Mouse (Mus musculus) neural tube, embryonic 12.5 days (tissue): ENCODE measurements around the gene Slc25a34. TPM values are rescaled to one million over a fixed set of nuclear protein-coding genes. Genes with fewer than 3 reads are reported as not detected.

Source experiments
- ATAC-seq: fragments of 200-750 bp; cut with Nextera tagmentation; 2 replicates; pipeline ENCODE4 v1.8.0; 2017; ENCODE audit warnings: low read depth, mild to moderate bottlenecking, moderate TSS enrichment, moderate library complexity; ENCODE audit not compliant: low FRiP score
- H3K27ac ChIP-seq: fragments of 300-500 bp; sonication (generic); 2 replicates; pipeline ENCODE4 v1.5.1; 2016
- H3K27me3 ChIP-seq: fragments of 300-500 bp; sonication (generic); replicated peaks from 2 replicates; pipeline ENCODE4 v1.6.1; 2016; ENCODE audit warnings: mild to moderate bottlenecking
- H3K36me3 ChIP-seq: fragments of 300-500 bp; sonication (generic); 2 replicates; pipeline ENCODE4 v1.6.1; 2016; ENCODE audit warnings: mild to moderate bottlenecking
- H3K4me1 ChIP-seq: fragments of 300-500 bp; sonication (generic); 2 replicates; pipeline ENCODE4 v1.6.1; 2016
- H3K4me2 ChIP-seq: fragments of 300-500 bp; sonication (generic); replicated peaks from 2 replicates; pipeline ENCODE4 v1.6.1; 2016; ENCODE audit warnings: mild to moderate bottlenecking
- H3K4me3 ChIP-seq: fragments of 300-500 bp; sonication (generic); 2 replicates; pipeline ENCODE4 v1.5.1; 2016
- H3K9ac ChIP-seq: fragments of 300-500 bp; sonication (generic); 2 replicates; pipeline ENCODE4 v1.6.1; 2016; ENCODE audit warnings: mild to moderate bottlenecking
- H3K9me3 ChIP-seq: fragments of 300-500 bp; sonication (generic); 2 replicates; pipeline ENCODE4 v1.6.1; 2016; ENCODE audit warnings: mild to moderate bottlenecking
- WGBS: fragments of 180-500 bp; shearing (Covaris S2); methylation state at CpG from one replicate; pipeline ENCODE4 v1.1.7; 2016; 5-methylcytosine and 5-hydroxymethylcytosine counted together
- polyA plus RNA-seq: library from polyadenylated mRNA; unstranded; fragments of >200 nt; fragmentation: Nextera tagmentation; extraction: Ambion mirVana; gene quantifications from 2 replicates; pipeline ENCODE4 v1.2.1, GENCODE M21; 2016

The Slc25a34 gene
- polyA plus RNA-seq, 1 experiment from 2014 or later = not detected

GRCm38 (mm10) chr4:141614946-141615345, 8.7 kb downstream of the Slc25a34 start:
- H3K9me3 ChIP-seq = no peaks in the 10 kb centered on the region
- WGBS = 84% methylated on average over 14 of the region's 14 CpGs
- H3K27ac ChIP-seq = no peak overlapping the region
- H3K9ac ChIP-seq = no peak overlapping the region
- no peaks in the 10 kb centered on the region for H3K36me3 ChIP-seq
- ATAC-seq = no peak
- H3K4me1 ChIP-seq = peaks cover 14% of the 10 kb centered on the region
- no peak overlapping the region for H3K4me3 ChIP-seq
- 0 out of 2 replicates have a peak, but pooled peaks cover 4% of the 10 kb centered on the region for H3K27me3 ChIP-seq
- H3K4me2 ChIP-seq = no peak overlapping the region

DNA sequence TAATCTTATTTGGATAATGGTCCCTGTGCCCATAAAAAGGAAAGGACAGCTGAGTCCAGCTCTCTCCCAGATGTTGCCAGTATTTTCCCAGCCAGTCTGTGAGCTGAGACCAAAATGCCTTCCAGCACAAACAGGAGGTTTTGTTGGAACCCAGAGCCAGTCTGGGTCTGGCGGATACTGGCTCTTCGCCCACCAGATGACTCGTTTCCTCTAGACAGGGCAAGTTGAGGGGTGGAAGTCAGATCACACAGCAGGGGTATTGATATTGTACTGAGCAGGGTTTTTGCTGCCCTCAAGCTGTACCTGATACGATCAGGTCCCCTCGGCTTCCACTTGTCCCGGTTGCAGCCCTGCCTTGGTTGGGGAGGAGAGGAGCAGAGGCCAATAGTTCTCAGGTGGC, 14.1 kb downstream of the Slc25a34 start:
- no peaks in the 10 kb centered on the region for H3K36me3 ChIP-seq
- H3K4me1 ChIP-seq = no peaks in the 10 kb centered on the region
- no peaks in the 10 kb centered on the region for H3K27me3 ChIP-seq
- H3K9ac ChIP-seq = no peak overlapping the region
- H3K4me3 ChIP-seq = no peak overlapping the region
- WGBS = 92% methylated on average over 6 of the region's 6 CpGs
- ATAC-seq = no peak
- H3K4me2 ChIP-seq = no peak overlapping the region
- H3K9me3 ChIP-seq = no peaks in the 10 kb centered on the region
- H3K27ac ChIP-seq = no peak overlapping the region

DNA sequence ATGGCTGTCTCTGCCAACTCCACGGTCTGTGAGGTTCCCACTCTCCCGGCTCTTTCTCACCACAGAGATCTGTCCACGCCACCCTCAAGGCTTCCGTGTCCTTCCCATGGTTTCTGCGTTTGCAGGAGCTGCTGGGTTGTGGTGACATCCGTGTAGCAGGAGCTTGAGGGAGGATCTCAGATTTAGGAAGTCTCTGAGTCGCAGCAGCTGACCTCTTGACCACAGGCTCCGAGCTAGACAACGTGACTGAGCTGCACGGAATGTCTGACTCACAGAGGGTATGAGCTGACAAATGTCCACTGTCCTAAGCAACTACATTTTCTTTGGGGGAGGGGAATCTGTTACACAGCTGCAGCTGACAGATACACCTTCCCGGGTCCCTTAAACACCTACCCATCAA, 17.8 kb downstream of the Slc25a34 start, which contains the start of gene Fblim1:
Gene Fblim1, minus strand, starts transcription at position 236 of the 400 bp plus-strand sequence.
- Histone ChIP-seq H3K4me1 (no peaks in the 10 kb centered on the region), H3K36me3 (no peaks in the 10 kb centered on the region), H3K4me2 (no peak within 1 kb of the TSS), H3K9ac (no peak within 1 kb of the TSS), H3K27ac (no peak within 1 kb of the TSS), H3K4me3 (no peak within 1 kb of the TSS), H3K27me3 (no peaks in the 10 kb centered on the region), H3K9me3 (no peaks in the 10 kb centered on the region)
- no peak for ATAC-seq
- 85% methylated on average over 11 of the region's 11 CpGs for WGBS

DNA sequence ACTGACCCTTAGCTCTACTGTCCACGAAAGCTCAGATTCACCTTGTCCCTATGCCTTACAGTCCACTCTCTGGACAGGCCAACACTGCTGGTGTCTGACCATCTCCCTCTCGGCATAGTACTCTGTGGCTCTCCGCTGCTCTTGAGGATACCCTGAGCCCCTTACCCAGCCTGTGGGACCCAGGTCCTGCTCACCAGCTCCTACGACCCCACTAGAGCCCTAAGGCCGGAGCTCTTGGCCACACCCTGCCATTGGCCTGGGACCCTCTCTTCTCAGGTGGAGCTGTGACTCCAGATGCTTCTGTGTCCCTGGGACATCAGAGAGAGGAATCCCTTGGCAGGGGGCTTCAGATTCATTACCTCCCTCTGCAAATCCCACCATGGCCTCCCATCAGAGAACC, 18.2 kb downstream of the Slc25a34 start:
- WGBS = 91% methylated on average over 5 of the region's 5 CpGs
- Histone ChIP-seq H3K9ac (no peak overlapping the region), H3K27ac (no peak overlapping the region), H3K4me3 (no peak overlapping the region), H3K27me3 (peaks cover 3% of the 10 kb centered on the region; the same call in 1 of the 2 replicates), H3K36me3 (no peaks in the 10 kb centered on the region), H3K4me2 (no peak overlapping the region), H3K9me3 (no peaks in the 10 kb centered on the region), H3K4me1 (no peaks in the 10 kb centered on the region)
- ATAC-seq = no peak

DNA sequence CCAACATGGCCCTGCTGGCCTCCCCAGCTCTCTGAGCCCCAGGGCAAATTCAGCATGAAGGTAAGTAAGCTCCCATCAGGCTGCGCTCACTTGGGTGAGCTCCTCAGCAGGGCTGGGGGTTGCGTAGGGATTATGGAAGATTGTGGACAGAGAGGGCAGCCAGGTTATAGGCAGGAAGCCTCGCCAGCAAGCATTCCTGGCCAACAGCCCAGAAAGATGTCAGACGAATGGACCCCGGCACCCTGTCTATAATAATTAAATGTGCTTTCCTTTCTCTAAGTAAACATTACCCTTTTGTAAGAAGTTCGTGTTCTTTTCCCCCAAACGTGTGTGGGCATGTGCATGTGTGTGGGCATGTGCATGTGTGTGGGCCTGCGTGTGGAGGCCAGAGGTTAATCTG, 19.1 kb downstream of the Slc25a34 start:
- H3K9me3 ChIP-seq = no peaks in the 10 kb centered on the region
- WGBS = 77% methylated on average over 8 of the region's 8 CpGs
- no peak for ATAC-seq

DNA sequence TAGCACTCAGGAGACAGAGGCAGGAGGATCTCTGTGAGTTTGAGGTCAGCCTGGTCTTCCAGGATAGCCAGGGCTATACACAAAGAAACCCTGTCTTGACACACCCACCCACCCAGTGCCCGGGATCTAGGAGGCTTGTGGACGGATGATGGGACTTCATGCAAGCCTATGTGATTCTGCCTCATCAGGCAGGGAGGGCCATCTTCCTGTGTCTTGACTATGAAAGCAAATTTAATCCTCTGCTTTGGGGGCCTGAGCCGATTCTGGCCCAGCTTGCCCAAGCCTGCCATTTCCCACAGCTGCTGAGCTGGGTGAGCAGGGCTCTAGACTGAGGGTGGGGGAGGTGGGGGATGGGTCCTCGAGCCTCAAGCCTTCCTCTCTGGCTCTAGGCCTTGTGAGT, 19.7 kb downstream of the Slc25a34 start:
- Histone ChIP-seq H3K4me1 (peaks cover 11% of the 10 kb centered on the region; the same call in 1 of the 2 replicates), H3K27ac (no peak overlapping the region), H3K9ac (no peak overlapping the region), H3K36me3 (no peaks in the 10 kb centered on the region), H3K27me3 (peaks cover 13% of the 10 kb centered on the region), H3K9me3 (no peaks in the 10 kb centered on the region), H3K4me3 (no peak overlapping the region), H3K4me2 (no peak overlapping the region)
- 78% methylated on average over 4 of the region's 4 CpGs for WGBS
- ATAC-seq = no peak

More for the DNA sequence above, 19.1 kb downstream of the Slc25a34 start:
- Histone ChIP-seq H3K9ac (no peak overlapping the region), H3K4me1 (peaks cover 6% of the 10 kb centered on the region; the same call in 1 of the 2 replicates), H3K27me3 (peaks cover 12% of the 10 kb centered on the region), H3K27ac (no peak overlapping the region), H3K4me2 (no peak overlapping the region), H3K36me3 (no peaks in the 10 kb centered on the region), H3K4me3 (no peak overlapping the region)

GRCm38 (mm10) chr4:141602523-141603223, 20.9 kb downstream of the Slc25a34 start:
- H3K9ac ChIP-seq = no peak overlapping the region
- no peak overlapping the region for H3K4me3 ChIP-seq
- H3K27ac ChIP-seq = no peak overlapping the region
- WGBS = 84% methylated on average over 11 of the region's 11 CpGs
- no peak overlapping the region for H3K4me2 ChIP-seq
- ATAC-seq = no peak
- no peaks in the 10 kb centered on the region for H3K36me3 ChIP-seq
- H3K9me3 ChIP-seq = no peaks in the 10 kb centered on the region
- peaks cover 13% of the 10 kb centered on the region for H3K27me3 ChIP-seq
- H3K4me1 ChIP-seq = peaks cover 21% of the 10 kb centered on the region

- Histone ChIP-seq H3K4me2 (no peak overlapping the region), H3K27me3 (peaks cover 13% of the 10 kb centered on the region), H3K4me1 (peaks cover 21% of the 10 kb centered on the region), H3K9ac (no peak overlapping the region), H3K4me3 (no peak overlapping the region), H3K27ac (no peak overlapping the region), H3K36me3 (no peaks in the 10 kb centered on the region), H3K9me3 (no peaks in the 10 kb centered on the region)
- WGBS = 71% methylated on average over 12 of the region's 12 CpGs
- ATAC-seq = no peak
Measured at GRCm38 (mm10) chr4:141601148-141601862, 22.3 kb downstream of the Slc25a34 start.

DNA sequence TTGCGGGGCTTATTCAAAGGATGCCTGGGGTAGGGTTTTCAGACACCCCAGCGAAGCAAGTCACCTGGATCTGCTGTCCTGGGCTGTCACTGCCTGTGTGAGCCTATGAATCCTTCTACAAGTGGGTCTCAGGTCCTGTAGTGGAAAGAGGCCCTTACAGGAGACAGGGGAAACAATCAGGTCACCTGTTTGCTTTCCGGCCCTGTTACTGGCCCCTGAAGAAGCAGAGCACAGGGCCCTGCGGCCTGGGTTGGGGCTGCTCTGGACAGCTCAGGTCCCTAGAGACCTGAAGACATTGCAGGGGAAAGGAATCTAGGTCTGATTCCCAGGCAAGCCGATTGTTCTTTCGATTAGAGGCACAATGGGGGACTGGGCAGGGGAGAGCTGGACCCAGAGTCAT, 23.3 kb downstream of the Slc25a34 start:
- H3K27me3 ChIP-seq = peaks cover 13% of the 10 kb centered on the region
- H3K9me3 ChIP-seq = no peaks in the 10 kb centered on the region
- 0 out of 2 replicates have a peak overlapping the region, but pooled peaks have one; percentile 90 for H3K4me2 ChIP-seq
- no peak overlapping the region for H3K9ac ChIP-seq
- H3K4me1 ChIP-seq = peaks cover 21% of the 10 kb centered on the region
- H3K4me3 ChIP-seq = peak overlapping the region; percentile 52; the same call in 1 of the 2 replicates
- ATAC-seq = no peak
- no peaks in the 10 kb centered on the region for H3K36me3 ChIP-seq
- 20% methylated on average over 6 of the region's 6 CpGs for WGBS
- no peak overlapping the region for H3K27ac ChIP-seq

DNA sequence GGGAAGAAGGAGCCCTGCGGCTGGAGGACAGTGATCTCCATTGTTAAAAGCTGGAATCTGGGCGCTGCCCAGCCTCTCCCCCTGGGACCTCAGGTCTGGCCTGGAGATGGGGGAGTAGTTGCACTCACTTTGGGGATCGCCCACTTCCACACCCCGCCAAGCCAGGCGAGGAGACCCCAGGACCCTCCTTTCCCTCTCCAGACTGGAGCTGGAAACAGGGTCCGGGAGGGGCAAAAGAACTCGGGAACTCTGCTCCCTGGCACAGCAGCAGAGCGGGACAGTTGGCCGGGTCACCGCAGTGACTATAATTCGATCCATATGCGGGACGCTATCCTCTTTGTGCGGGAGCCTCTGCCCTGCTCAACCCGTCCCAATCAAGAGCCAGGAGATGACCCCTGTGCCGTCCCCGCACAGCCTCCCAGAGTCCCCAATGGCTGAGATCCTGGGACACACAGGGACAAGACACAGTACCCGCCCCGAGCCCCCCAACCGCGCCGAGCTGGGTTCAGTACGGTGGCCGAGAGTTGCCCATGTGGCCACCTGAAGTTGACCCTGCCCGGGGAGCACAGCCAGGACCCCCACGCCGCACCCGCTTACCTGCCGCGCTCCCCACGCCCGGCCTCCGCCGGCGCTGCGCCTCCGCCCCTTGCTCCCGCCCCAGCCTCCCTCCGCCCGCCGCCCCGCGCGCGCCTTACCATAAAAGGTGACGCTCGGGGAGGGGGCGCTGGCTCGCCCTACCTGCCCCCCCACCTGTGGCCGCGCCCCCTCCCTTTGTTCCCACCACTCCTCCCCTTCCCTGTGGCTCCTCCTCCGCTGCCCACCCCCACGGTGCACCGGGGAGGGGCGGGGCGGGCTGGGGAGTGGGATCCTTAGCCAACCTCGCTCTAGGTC, 24.1 kb downstream of the Slc25a34 start:
- Histone ChIP-seq H3K36me3 (no peaks in the 10 kb centered on the region), H3K4me3 (peak overlapping the region; percentile 52), H3K4me2 (peak overlapping the region; percentile 90), H3K27me3 (peaks cover 13% of the 10 kb centered on the region), H3K4me1 (peaks cover 21% of the 10 kb centered on the region), H3K27ac (no peak overlapping the region), H3K9ac (peak overlapping the region; percentile 76), H3K9me3 (no peaks in the 10 kb centered on the region)
- under 1% methylated on average over 50 of the region's 57 CpGs for WGBS
- peak; percentile 58 for ATAC-seq

DNA sequence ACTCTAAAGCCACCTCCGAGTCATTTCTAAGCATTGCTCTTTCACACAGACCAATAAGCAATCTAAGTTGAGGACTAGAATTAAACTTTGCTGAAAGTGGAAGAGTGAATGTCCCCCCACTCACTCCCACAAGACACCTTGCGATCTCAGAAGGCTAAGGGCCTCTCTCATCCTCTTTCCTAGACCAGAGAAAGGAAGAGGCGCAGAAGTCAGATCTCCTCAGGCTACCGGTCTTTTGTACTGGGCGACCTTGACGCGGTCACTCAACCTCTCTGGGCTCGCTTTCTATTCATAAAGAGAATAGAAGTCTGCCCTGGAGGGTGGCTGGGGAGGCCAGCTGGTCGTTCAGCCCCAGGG, 24.7 kb downstream of the Slc25a34 start:
- H3K4me2 ChIP-seq = peak overlapping the region; percentile 90
- H3K27me3 ChIP-seq = peaks cover 13% of the 10 kb centered on the region
- H3K27ac ChIP-seq = no peak overlapping the region
- peaks cover 21% of the 10 kb centered on the region for H3K4me1 ChIP-seq
- 2% methylated on average over 9 of the region's 9 CpGs for WGBS
- no peak; the same call in 1 of the 2 replicates for ATAC-seq
- peak overlapping the region; percentile 76 for H3K9ac ChIP-seq
- H3K4me3 ChIP-seq = peak overlapping the region; percentile 52
- no peaks in the 10 kb centered on the region for H3K9me3 ChIP-seq
- H3K36me3 ChIP-seq = no peaks in the 10 kb centered on the region
